Mouse (Mus musculus): ENCODE measurements around the gene Gm20696. TPM values are rescaled to one million over a fixed set of nuclear protein-coding genes. Genes with fewer than 3 reads are reported as not detected.

Gene Gm20696
- polyA plus RNA-seq, 1 experiment = not detected

GRCm38 (mm10) chr6:99269921-99270320, 396.7 kb downstream of the Gm20696 start:
- no peaks in the 10 kb centered on the region for H3K9me3 ChIP-seq (ENCODE audit: control insufficient read depth, low read length)
- H3K4me3 ChIP-seq (replicated peaks) = no peak overlapping the region
- no peaks in the 10 kb centered on the region for H3K27me3 ChIP-seq (ENCODE audit: control insufficient read depth)
- H3K36me3 ChIP-seq (ENCODE audit: control insufficient read depth) = no peaks in the 10 kb centered on the region
- no peaks in the 10 kb centered on the region for H3K4me1 ChIP-seq (ENCODE audit: control insufficient read depth)
- TF ChIP-seq GATA1 (IDR thresholded peaks at IDR 0.05; ENCODE audit: low read length) = no peak
- no peak for TF ChIP-seq TAL1 (IDR thresholded peaks at IDR 0.05; ENCODE audit: low read length)

- no peak overlapping the region for H3K4me3 ChIP-seq (replicated peaks)
- no peaks in the 10 kb centered on the region for H3K4me1 ChIP-seq (ENCODE audit: control insufficient read depth)
- H3K9me3 ChIP-seq (ENCODE audit: control insufficient read depth, low read length) = no peaks in the 10 kb centered on the region
- H3K27me3 ChIP-seq (ENCODE audit: control insufficient read depth) = peaks cover 11% of the 10 kb centered on the region
- H3K36me3 ChIP-seq (ENCODE audit: control insufficient read depth) = no peaks in the 10 kb centered on the region
- TF ChIP-seq GATA1 (IDR thresholded peaks at IDR 0.05; ENCODE audit: low read length) (no peak), TAL1 (IDR thresholded peaks at IDR 0.05; ENCODE audit: low read length) (no peak)
Observed at GRCm38 (mm10) chr6:99268171-99269061, 398.2 kb downstream of the Gm20696 start.

- H3K4me3 ChIP-seq (replicated peaks) = no peak overlapping the region
- no peaks in the 10 kb centered on the region for H3K4me1 ChIP-seq (ENCODE audit: control insufficient read depth)
- no peaks in the 10 kb centered on the region for H3K9me3 ChIP-seq (ENCODE audit: control insufficient read depth, low read length)
- H3K36me3 ChIP-seq (ENCODE audit: control insufficient read depth) = no peaks in the 10 kb centered on the region
- H3K27me3 ChIP-seq (ENCODE audit: control insufficient read depth) = peaks cover 11% of the 10 kb centered on the region
- TF ChIP-seq TAL1 (IDR thresholded peaks at IDR 0.05; ENCODE audit: low read length) = no peak
- TF ChIP-seq GATA1 (IDR thresholded peaks at IDR 0.05; ENCODE audit: low read length) = no peak
Observed at GRCm38 (mm10) chr6:99265945-99266656, 400.5 kb downstream of the Gm20696 start.

GRCm38 (mm10) chr6:99265173-99265572, 401.4 kb downstream of the Gm20696 start:
- peaks cover 11% of the 10 kb centered on the region for H3K27me3 ChIP-seq (ENCODE audit: control insufficient read depth)

GRCm38 (mm10) chr6:99264192-99265093, 402.2 kb downstream of the Gm20696 start:
- no peak for TF ChIP-seq TAL1 (IDR thresholded peaks at IDR 0.05; ENCODE audit: low read length)
- peaks cover 11% of the 10 kb centered on the region for H3K27me3 ChIP-seq (ENCODE audit: control insufficient read depth)
- H3K36me3 ChIP-seq (ENCODE audit: control insufficient read depth) = no peaks in the 10 kb centered on the region
- H3K4me3 ChIP-seq (replicated peaks) = no peak overlapping the region
- H3K9me3 ChIP-seq (ENCODE audit: control insufficient read depth, low read length) = no peaks in the 10 kb centered on the region
- H3K4me1 ChIP-seq (ENCODE audit: control insufficient read depth) = no peaks in the 10 kb centered on the region

More at GRCm38 (mm10) chr6:99265173-99265572, 401.4 kb downstream of the Gm20696 start:
- no peak overlapping the region for H3K4me3 ChIP-seq (replicated peaks)
- H3K4me1 ChIP-seq (ENCODE audit: control insufficient read depth) = no peaks in the 10 kb centered on the region
- H3K36me3 ChIP-seq (ENCODE audit: control insufficient read depth) = no peaks in the 10 kb centered on the region
- TF ChIP-seq TAL1 (IDR thresholded peaks at IDR 0.05; ENCODE audit: low read length) (no peak), GATA1 (IDR thresholded peaks at IDR 0.05; ENCODE audit: low read length) (no peak)
- H3K9me3 ChIP-seq (ENCODE audit: control insufficient read depth, low read length) = no peaks in the 10 kb centered on the region

GRCm38 (mm10) chr6:99263886-99264185, 402.8 kb downstream of the Gm20696 start:
- no peaks in the 10 kb centered on the region for H3K4me1 ChIP-seq (ENCODE audit: control insufficient read depth)

GRCm38 (mm10) chr6:99263061-99263885, 403.3 kb downstream of the Gm20696 start:
- Histone ChIP-seq H3K36me3 (ENCODE audit: control insufficient read depth) (no peaks in the 10 kb centered on the region), H3K4me1 (ENCODE audit: control insufficient read depth) (no peaks in the 10 kb centered on the region)
- TF ChIP-seq TAL1 (IDR thresholded peaks at IDR 0.05; ENCODE audit: low read length) (no peak), GATA1 (IDR thresholded peaks at IDR 0.05; ENCODE audit: low read length) (no peak)

More at GRCm38 (mm10) chr6:99263886-99264185, 402.8 kb downstream of the Gm20696 start:
- no peak for TF ChIP-seq TAL1 (IDR thresholded peaks at IDR 0.05; ENCODE audit: low read length)
- H3K9me3 ChIP-seq (ENCODE audit: control insufficient read depth, low read length) = no peaks in the 10 kb centered on the region
- peaks cover 11% of the 10 kb centered on the region for H3K27me3 ChIP-seq (ENCODE audit: control insufficient read depth)
- H3K36me3 ChIP-seq (ENCODE audit: control insufficient read depth) = no peaks in the 10 kb centered on the region
- H3K4me3 ChIP-seq (replicated peaks) = no peak overlapping the region

GRCm38 (mm10) chr6:99261737-99262130, 404.9 kb downstream of the Gm20696 start:
- H3K9me3 ChIP-seq (ENCODE audit: control insufficient read depth, low read length) = no peaks in the 10 kb centered on the region

More at GRCm38 (mm10) chr6:99263061-99263885, 403.3 kb downstream of the Gm20696 start:
- Histone ChIP-seq H3K4me3 (replicated peaks) (no peak overlapping the region), H3K9me3 (ENCODE audit: control insufficient read depth, low read length) (no peaks in the 10 kb centered on the region), H3K27me3 (ENCODE audit: control insufficient read depth) (peaks cover 11% of the 10 kb centered on the region)

More at GRCm38 (mm10) chr6:99261737-99262130, 404.9 kb downstream of the Gm20696 start:
- Histone ChIP-seq H3K36me3 (ENCODE audit: control insufficient read depth) (no peaks in the 10 kb centered on the region), H3K4me1 (ENCODE audit: control insufficient read depth) (no peaks in the 10 kb centered on the region), H3K27me3 (ENCODE audit: control insufficient read depth) (peaks cover 11% of the 10 kb centered on the region), H3K4me3 (replicated peaks) (no peak overlapping the region)
- TF ChIP-seq TAL1 (IDR thresholded peaks at IDR 0.05; ENCODE audit: low read length) (no peak), GATA1 (IDR thresholded peaks at IDR 0.05; ENCODE audit: low read length) (no peak)
